Mouse (Mus musculus) lung, postnatal 14 days (tissue): Measurements from ENCODE around the gene Cyp3a13.
"Not testable (repeated sequence)": the region's sequence is repeated elsewhere in the genome, so short reads cannot be mapped to it uniquely, and the experiment has no call there.

Source experiments
- DNase-seq: peaks from one replicate; pipeline ENCODE4 v3.0.0; 2021

Gene Cyp3a13

DNA sequence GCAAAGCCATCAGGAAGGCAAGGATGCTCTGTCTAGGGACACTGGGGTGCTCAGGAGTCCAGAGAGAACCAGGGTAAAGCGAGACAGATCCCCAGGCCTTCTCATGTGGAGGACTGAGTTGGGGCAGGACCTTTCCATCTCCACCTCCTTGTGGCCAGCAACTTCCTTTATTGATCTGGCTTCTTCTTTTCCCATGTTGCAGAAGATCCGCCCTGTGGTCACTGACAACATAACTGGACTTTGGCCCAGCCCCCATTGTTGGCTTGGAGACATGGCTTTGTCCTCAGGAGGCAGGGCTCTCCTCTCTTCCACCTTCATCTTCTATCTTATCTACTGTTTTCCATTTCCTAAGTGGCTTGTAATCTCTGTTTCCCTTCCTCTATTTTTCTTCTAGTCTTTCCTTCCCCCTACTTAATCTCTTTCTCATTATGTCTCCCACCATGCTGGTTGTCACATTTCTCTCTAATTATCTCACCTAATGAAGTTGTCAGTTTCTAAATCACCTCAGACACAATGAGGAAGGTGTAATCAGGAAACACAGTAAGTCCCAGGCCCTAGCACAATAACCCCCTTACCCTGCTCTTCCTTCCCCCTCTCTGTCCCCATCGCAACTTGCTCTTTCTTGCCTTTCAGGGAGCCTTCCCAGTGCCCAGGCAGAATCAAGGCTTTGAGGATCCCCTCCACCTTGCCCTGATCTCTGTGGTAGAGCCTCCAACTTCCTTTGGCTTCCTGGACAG is 49.6 kb downstream of the Cyp3a13 start, which contains the start of gene Pilrb2:
Pilrb2 (minus strand) TSS at position 172 of the 737 bp plus-strand sequence.
- not testable (repeated sequence) for DNase-seq

DNA sequence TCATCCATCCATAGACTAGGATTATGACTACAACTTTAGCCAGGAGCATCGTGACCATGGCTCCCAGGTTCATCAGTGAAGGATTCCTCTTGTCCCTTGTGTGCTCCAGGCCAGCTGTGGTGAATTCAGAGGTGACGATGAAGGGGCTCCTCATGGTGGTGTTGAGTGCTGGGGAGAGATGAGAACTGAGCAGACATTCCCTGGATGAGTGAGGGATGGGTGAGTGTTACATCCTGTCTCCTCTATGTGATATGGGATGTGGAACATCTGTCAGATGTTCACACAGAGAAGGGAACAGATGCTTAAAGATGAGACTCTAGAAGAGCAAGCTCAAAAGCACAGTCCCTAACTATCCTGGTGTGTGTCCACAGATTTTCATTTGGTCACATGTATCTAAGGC is 52.8 kb downstream of the Cyp3a13 start:
- DNase-seq, result not testable (repeated sequence)

DNA sequence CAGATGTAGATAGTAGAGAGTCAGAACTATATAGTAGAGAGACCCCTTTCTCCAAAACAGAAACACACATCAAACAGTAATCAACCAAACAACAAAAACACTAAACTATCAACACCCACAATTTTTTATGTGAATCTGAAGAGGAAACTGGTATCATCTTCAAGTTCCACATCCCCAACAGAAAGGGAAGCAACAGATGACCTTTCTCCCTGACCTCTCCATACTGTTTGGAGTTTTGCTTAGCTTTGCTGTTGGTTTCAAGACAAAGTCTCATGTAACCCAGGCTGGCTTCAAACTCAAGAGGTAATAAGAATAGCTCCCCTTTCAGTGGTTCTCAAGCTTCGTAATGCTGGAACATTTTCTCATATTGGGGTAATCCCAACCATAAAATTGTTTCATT is 57.4 kb downstream of the Cyp3a13 start:
- DNase-seq, result not testable (repeated sequence)

DNA sequence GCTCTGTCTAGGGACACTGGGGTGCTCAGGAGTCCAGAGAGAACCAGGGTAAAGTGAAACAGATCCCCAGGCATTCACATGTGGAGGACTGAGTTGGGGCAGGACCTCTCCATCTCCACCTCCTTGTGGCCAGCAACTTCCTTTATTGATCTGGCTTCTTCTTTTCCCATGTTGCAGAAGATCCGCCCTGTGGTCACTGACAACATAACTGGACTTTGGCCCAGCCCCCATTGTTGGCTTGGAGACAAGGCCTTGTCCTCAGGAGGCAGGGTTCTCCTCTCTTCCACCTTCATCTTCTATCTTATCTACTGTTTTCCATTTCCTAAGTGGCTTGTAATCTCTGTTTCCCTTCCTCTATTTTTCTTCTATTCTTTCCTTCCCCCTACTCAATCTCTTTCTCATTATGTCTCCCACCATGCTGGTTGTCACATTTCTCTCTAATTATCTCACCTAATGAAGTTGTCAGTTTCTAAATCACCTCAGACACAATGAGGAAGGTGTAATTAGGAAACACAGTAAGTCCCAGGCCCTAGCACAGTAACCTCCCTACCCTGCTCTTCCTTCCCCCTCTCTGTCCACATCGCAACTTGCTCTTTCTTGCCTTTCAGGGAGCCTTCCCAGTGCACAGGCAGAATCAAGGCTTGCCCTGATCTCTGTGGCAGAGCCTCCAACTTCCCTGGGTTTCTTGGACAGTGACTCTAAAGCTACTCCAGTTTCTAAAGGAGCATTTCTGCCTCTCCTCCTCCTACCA is 63.3 kb downstream of the Cyp3a13 start, which contains the start of gene Pilrb1:
Pilrb1 (minus strand) TSS at position 147 of the 751 bp plus-strand sequence.
- DNase-seq, result not testable (repeated sequence)

DNA sequence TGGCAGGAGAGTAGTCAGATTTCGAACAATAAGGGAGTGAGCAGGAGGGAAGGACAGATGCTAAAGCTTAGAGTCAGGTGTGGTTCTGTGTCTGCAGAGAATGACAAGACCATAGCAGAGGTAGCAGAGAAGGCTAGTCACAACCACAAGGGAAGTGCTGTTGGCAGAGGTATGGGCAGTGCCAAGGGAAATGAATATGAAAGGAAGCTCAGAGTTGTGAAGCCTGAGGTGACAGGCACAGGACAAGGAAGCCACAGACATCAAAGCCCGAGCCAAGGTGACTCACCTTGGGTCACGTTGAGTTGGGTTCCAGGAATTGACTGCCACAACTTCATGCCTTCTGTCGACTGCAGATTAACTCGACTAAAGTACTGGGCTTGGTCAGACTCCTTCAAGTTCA is 64.5 kb downstream of the Cyp3a13 start:
- DNase-seq, result not testable (repeated sequence)

DNA sequence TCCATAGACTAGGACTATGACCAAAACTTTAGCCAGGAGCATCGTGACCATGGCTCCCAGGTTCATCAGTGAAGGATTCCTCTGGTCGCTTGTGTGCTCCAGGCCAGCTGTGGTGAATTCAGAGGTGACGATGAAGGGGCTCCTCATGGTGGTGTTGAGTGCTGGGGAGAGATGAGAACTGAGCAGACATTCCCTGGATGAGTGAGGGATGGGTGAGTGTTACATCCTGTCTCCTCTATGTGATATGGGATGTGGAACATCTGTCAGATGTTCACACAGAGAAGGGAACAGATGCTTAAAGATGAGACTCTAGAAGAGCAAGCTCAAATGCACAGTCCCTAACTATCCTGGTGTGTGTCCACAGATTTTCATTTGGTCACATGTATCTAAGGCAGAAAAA is 66.5 kb downstream of the Cyp3a13 start:
- not testable (repeated sequence) for DNase-seq

DNA sequence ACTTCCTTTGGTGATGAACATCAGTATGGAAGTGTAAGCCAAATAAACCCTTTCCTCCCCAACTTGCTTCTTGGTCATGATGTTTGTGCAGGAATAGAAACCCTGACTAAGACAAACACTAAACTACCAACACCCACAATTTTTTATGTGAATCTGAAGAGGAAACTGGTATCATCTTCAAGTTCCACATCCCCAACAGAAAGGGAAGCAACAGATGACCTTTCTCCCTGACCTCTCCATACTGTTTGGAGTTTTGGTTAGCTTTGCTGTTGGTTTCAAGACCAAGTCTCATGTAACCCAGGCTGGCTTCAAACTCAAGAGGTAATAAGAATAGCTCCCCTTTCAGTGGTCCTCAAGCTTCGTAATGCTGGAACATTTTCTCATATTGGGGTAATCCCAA is 71.1 kb downstream of the Cyp3a13 start:
- not testable (repeated sequence) for DNase-seq
